Mouse (Mus musculus) kidney, postnatal 0 days (tissue): ENCODE results near the gene Rrbp1. TPM values are rescaled to one million over a fixed set of nuclear protein-coding genes. Genes with fewer than 3 reads are reported as not detected.

ENCODE experiments used
- ATAC-seq: fragments of 200-750 bp; cut with Nextera tagmentation; replicated peaks from 2 replicates; pipeline ENCODE4 v1.8.0; 2017; ENCODE audit warnings: low read depth, moderate number of reproducible peaks, moderate TSS enrichment, moderate library complexity; ENCODE audit not compliant: low FRiP score
- DNase-seq: peaks from one replicate; pipeline ENCODE4 v3.0.0-alpha.2; 2016; ENCODE audit warnings: low spot score
- H3K27ac ChIP-seq: fragments of 300-500 bp; sonication (generic); 2 replicates; pipeline ENCODE4 v1.5.1; 2014; ENCODE audit warnings: mild to moderate bottlenecking
- H3K27me3 ChIP-seq: fragments of 300-500 bp; sonication (generic); 2 replicates; pipeline ENCODE4 v1.6.1; 2014; ENCODE audit warnings: low read length, mixed read lengths; ENCODE audit not compliant: insufficient read depth
- H3K36me3 ChIP-seq: fragments of 300-500 bp; sonication (generic); 2 replicates; pipeline ENCODE4 v1.6.1; 2014; ENCODE audit warnings: low read length, mixed read lengths; ENCODE audit not compliant: insufficient read depth
- H3K4me1 ChIP-seq: fragments of 300-500 bp; sonication (generic); replicated peaks from 2 replicates; pipeline ENCODE4 v1.6.1; 2014; ENCODE audit warnings: antibody characterized with exemption, low read length, mixed read lengths; ENCODE audit not compliant: insufficient read depth
- H3K4me2 ChIP-seq: fragments of 300-500 bp; sonication (generic); 2 replicates; pipeline ENCODE4 v1.6.1; 2014; ENCODE audit warnings: mild to moderate bottlenecking, low read length, moderate library complexity, mixed read lengths
- H3K4me3 ChIP-seq: fragments of 300-500 bp; sonication (generic); replicated peaks from 2 replicates; pipeline ENCODE4 v1.5.1; 2014; ENCODE audit warnings: low read depth, low read length
- H3K9ac ChIP-seq: fragments of 300-500 bp; sonication (generic); 2 replicates; pipeline ENCODE4 v1.6.1; 2014; ENCODE audit warnings: low read depth, low read length
- H3K9me3 ChIP-seq: fragments of 300-500 bp; sonication (generic); replicated peaks from 2 replicates; pipeline ENCODE4 v1.6.1; 2016; ENCODE audit warnings: low read length, inconsistent platforms, mixed read lengths
- CTCF ChIP-seq: IDR thresholded peaks from 2 replicates; pipeline ENCODE4 v1.5.1; 2016; ENCODE audit warnings: antibody characterized with exemption, low read depth, mild to moderate bottlenecking, moderate library complexity
- WGBS: fragments of 180-500 bp; shearing (Covaris S2); extraction: QIAGEN DNeasy Blood & Tissue Kit; methylation state at CpG from one replicate; pipeline ENCODE4 v1.1.7; 2014; 5-methylcytosine and 5-hydroxymethylcytosine counted together
- polyA plus RNA-seq: library from polyadenylated mRNA; unstranded; fragments of >200 nt; fragmentation: Nextera tagmentation; extraction: Ambion mirVana; gene quantifications from 2 replicates; pipeline ENCODE4 v1.2.1, GENCODE M21; 2015

The Rrbp1 gene
- polyA plus RNA-seq, 1 experiment from 2014 or later: 68.7 TPM

- 82% methylated on average over 4 of the region's 4 CpGs for WGBS
- Histone ChIP-seq H3K27me3 (no peaks in the 10 kb centered on the region), H3K4me2 (no peak overlapping the region), H3K4me1 (no peaks in the 10 kb centered on the region), H3K27ac (no peak overlapping the region), H3K9ac (no peak overlapping the region), H3K4me3 (no peak overlapping the region), H3K36me3 (no peaks in the 10 kb centered on the region), H3K9me3 (no peaks in the 10 kb centered on the region)
- TF ChIP-seq CTCF: no peak
- DNase-seq (no peak), ATAC-seq (no peak)
Observed at GRCm38 (mm10) chr2:143982152-143982551, 28.9 kb downstream of the Rrbp1 start.

GRCm38 (mm10) chr2:143980781-143981398, 30.2 kb downstream of the Rrbp1 start:
- H3K4me3 ChIP-seq: no peak overlapping the region
- peaks cover 4% of the 10 kb centered on the region; the same call in 1 of the 2 replicates for H3K36me3 ChIP-seq
- H3K27ac ChIP-seq: no peak overlapping the region
- whole genome bisulfite sequencing: 36% methylated on average over 6 of the region's 6 CpGs
- ATAC-seq: peak; percentile 76; the same call in 1 of the 2 replicates
- no peak overlapping the region for H3K9ac ChIP-seq
- no peaks in the 10 kb centered on the region for H3K4me1 ChIP-seq
- H3K27me3 ChIP-seq: no peaks in the 10 kb centered on the region
- no peak overlapping the region for H3K4me2 ChIP-seq
- H3K9me3 ChIP-seq: no peaks in the 10 kb centered on the region
- TF ChIP-seq CTCF: peak; percentile 87
- DNase-seq: peak; percentile 78

GRCm38 (mm10) chr2:143978444-143979147, 32.5 kb downstream of the Rrbp1 start:
- Histone ChIP-seq H3K36me3 (peaks cover 10% of the 10 kb centered on the region), H3K4me3 (no peak overlapping the region), H3K9ac (no peak overlapping the region), H3K9me3 (no peaks in the 10 kb centered on the region), H3K4me2 (no peak overlapping the region), H3K27me3 (no peaks in the 10 kb centered on the region), H3K4me1 (no peaks in the 10 kb centered on the region), H3K27ac (no peak overlapping the region)
- peak; percentile 47; the same call in 1 of the 2 replicates for TF ChIP-seq CTCF
- 81% methylated on average over 8 of the region's 8 CpGs for WGBS
- DNase-seq (no peak), ATAC-seq (no peak)

GRCm38 (mm10) chr2:143975146-143975649, 35.9 kb downstream of the Rrbp1 start:
- TF ChIP-seq CTCF: no peak
- no peaks in the 10 kb centered on the region for H3K4me1 ChIP-seq
- H3K4me3 ChIP-seq: no peak overlapping the region
- 94% methylated on average over 5 of the region's 5 CpGs for WGBS
- H3K27ac ChIP-seq: no peak overlapping the region
- no peak overlapping the region for H3K9ac ChIP-seq
- no peak overlapping the region for H3K4me2 ChIP-seq
- no peaks in the 10 kb centered on the region for H3K9me3 ChIP-seq
- no peak for ATAC-seq
- no peaks in the 10 kb centered on the region for H3K27me3 ChIP-seq
- DNase-seq: no peak
- H3K36me3 ChIP-seq: peaks cover 38% of the 10 kb centered on the region

- H3K9ac ChIP-seq: no peak overlapping the region
- no peak overlapping the region for H3K27ac ChIP-seq
- H3K9me3 ChIP-seq: no peaks in the 10 kb centered on the region
- H3K4me1 ChIP-seq: no peaks in the 10 kb centered on the region
- no peak overlapping the region for H3K4me2 ChIP-seq
- 88% methylated on average over 7 of the region's 7 CpGs for whole genome bisulfite sequencing
- H3K36me3 ChIP-seq: peaks cover 50% of the 10 kb centered on the region
- TF ChIP-seq CTCF: no peak
- no peak overlapping the region for H3K4me3 ChIP-seq
- H3K27me3 ChIP-seq: no peaks in the 10 kb centered on the region
- ATAC-seq: no peak
- no peak for DNase-seq
Observed at GRCm38 (mm10) chr2:143973161-143973560, 37.9 kb downstream of the Rrbp1 start.

GRCm38 (mm10) chr2:143971887-143972286, 39.2 kb downstream of the Rrbp1 start:
- Histone ChIP-seq H3K9me3 (no peaks in the 10 kb centered on the region), H3K9ac (no peak overlapping the region), H3K27ac (no peak overlapping the region), H3K4me2 (no peak overlapping the region), H3K4me1 (no peaks in the 10 kb centered on the region), H3K36me3 (peaks cover 62% of the 10 kb centered on the region), H3K4me3 (no peak overlapping the region), H3K27me3 (no peaks in the 10 kb centered on the region)
- WGBS: 69% methylated on average over 2 of the region's 2 CpGs
- DNase-seq (no peak), ATAC-seq (no peak)
- TF ChIP-seq CTCF: no peak
